ENCODE assay signal across 17 mouse cellular contexts in the genomic region with DNA sequence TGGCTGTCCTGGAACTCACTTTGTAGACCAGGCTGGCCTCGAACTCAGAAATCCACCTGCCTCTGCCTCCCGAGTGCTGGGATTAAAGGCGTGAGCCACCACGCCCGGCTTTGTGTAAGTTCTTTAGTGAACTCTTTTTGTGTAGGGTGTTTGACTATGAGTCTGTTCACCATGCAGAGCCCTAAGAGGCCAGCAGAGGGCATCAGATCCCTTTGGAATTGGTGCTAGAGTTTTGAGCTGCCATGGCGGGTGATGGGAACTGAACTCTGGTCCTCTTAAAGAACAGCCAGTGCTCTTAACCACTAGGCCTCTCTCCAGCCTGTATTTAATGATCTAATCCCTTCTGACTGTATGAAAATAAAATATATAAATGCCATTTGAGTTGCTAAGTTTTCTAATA. TPM values are rescaled to one million over a fixed set of nuclear protein-coding genes. Genes with fewer than 3 reads are reported as not detected.
DNase-seq lines count a peak whose midpoint lies in the region; ATAC-seq and TF ChIP-seq lines count a peak whose summit lies in the region.
"Had no signal": no experiment of that assay in that cellular context is flagged by ENCODE, and none has a peak within 500 bp of the region (broad histone marks: within the 10 kb centered on the region; RNA-seq: fewer than 3 reads in every experiment).

No protein-coding gene starts in this region.

- TF ChIP-seq POLR2A in bone marrow, adult 2 months (IDR thresholded peaks at IDR 0.05; ENCODE audit: borderline replicate concordance, control insufficient read depth, low read depth, low read length): no peak

- H3K9ac ChIP-seq in heart, postnatal 0 days (replicated peaks; ENCODE audit: low read depth, low read length): no peak overlapping the region
- no peak overlapping the region for H3K9ac ChIP-seq in forebrain, embryonic 14.5 days (ENCODE audit: low read length)
- no peak overlapping the region for H3K9ac ChIP-seq in forebrain, postnatal 0 days
- H3K9ac ChIP-seq: limb, embryonic 13.5 days had no signal

- H3K9me3 ChIP-seq in heart, postnatal 0 days (replicated peaks; ENCODE audit: control insufficient read depth, low read length): 0 out of 2 replicates have a peak, but pooled peaks cover 2% of the 10 kb centered on the region
- H3K9me3 ChIP-seq in forebrain, embryonic 14.5 days (replicated peaks; ENCODE audit: control insufficient read depth, low read length): no peaks in the 10 kb centered on the region
- H3K9me3 ChIP-seq in forebrain, postnatal 0 days (ENCODE audit: low read length): no peaks in the 10 kb centered on the region
- H3K9me3 ChIP-seq: limb, embryonic 13.5 days had no signal

- H3K4me3 ChIP-seq in heart, postnatal 0 days (ENCODE audit: low read depth, low read length): no peak overlapping the region
- H3K4me3 ChIP-seq in bone marrow, adult 2 months (replicated peaks; ENCODE audit: control insufficient read depth, low read depth, low read length): no peak overlapping the region
- no peak overlapping the region for H3K4me3 ChIP-seq in forebrain, embryonic 14.5 days (ENCODE audit: low read depth, low read length)
- no peak overlapping the region for H3K4me3 ChIP-seq in forebrain, postnatal 0 days (ENCODE audit: low read depth, low read length)
- H3K4me3 ChIP-seq: limb, embryonic 13.5 days had no signal

- H3K27me3 ChIP-seq in heart, postnatal 0 days (ENCODE audit: control insufficient read depth, insufficient read depth, low read length): no peaks in the 10 kb centered on the region
- H3K27me3 ChIP-seq in forebrain, embryonic 14.5 days (replicated peaks; ENCODE audit: control insufficient read depth, insufficient read depth, low read length): no peaks in the 10 kb centered on the region
- H3K27me3 ChIP-seq in forebrain, postnatal 0 days (ENCODE audit: insufficient read depth, low read length): no peaks in the 10 kb centered on the region
- H3K27me3 ChIP-seq: limb, embryonic 13.5 days; Patski had no signal

- peaks cover 88% of the 10 kb centered on the region for H3K36me3 ChIP-seq in heart, postnatal 0 days (replicated peaks; ENCODE audit: control insufficient read depth, insufficient read depth, low read length)
- H3K36me3 ChIP-seq in forebrain, embryonic 14.5 days (ENCODE audit: control insufficient read depth, insufficient read depth, low read length): peaks cover 57% of the 10 kb centered on the region
- peaks cover 67% of the 10 kb centered on the region for H3K36me3 ChIP-seq in forebrain, postnatal 0 days (ENCODE audit: insufficient read depth)

- no peaks in the 10 kb centered on the region for H3K4me1 ChIP-seq in heart, postnatal 0 days (ENCODE audit: control insufficient read depth, insufficient read depth)
- peaks cover under 1% of the 10 kb centered on the region; the same call in 1 of the 2 replicates for H3K4me1 ChIP-seq in bone marrow, adult 2 months (ENCODE audit: control insufficient read depth, insufficient read depth, low read length)
- H3K4me1 ChIP-seq in forebrain, embryonic 14.5 days (ENCODE audit: control insufficient read depth, insufficient read depth, low read length): no peaks in the 10 kb centered on the region
- H3K4me1 ChIP-seq in forebrain, postnatal 0 days (ENCODE audit: insufficient read depth): no peaks in the 10 kb centered on the region
- H3K4me1 ChIP-seq: limb, embryonic 13.5 days had no signal

- intact Hi-C loops in heart, postnatal 10 days (cut with DNase I): no loop called here

- ATAC-seq in heart, postnatal 0 days (ENCODE audit: insufficient read depth, low read depth): no peak
- ATAC-seq in forebrain, embryonic 14.5 days: no peak
- no peak for ATAC-seq in forebrain, postnatal 0 days
- ATAC-seq: forebrain, embryonic 16.5 days; inflammation-experienced regulatory T-cells, adult 6 months; Patski had no signal

- TF ChIP-seq EP300 in heart, postnatal 0 days (IDR thresholded peaks at IDR 0.05; ENCODE audit: low read depth): no peak

- WGBS in heart, postnatal 0 days: 100% methylated on average over 6 of the region's 6 CpGs
- WGBS in bone marrow, adult 2 months: 89% methylated on average over 6 of the region's 6 CpGs
- 97% methylated on average over 6 of the region's 6 CpGs for WGBS in forebrain, embryonic 14.5 days
- 98% methylated on average over 6 of the region's 6 CpGs for WGBS in forebrain, postnatal 0 days

- H3K27ac ChIP-seq in heart, postnatal 0 days (ENCODE audit: low read depth): no peak overlapping the region
- H3K27ac ChIP-seq in bone marrow, adult 2 months (ENCODE audit: control insufficient read depth, insufficient read depth, low read depth, low read length, poor library complexity): no peak overlapping the region
- H3K27ac ChIP-seq in forebrain, embryonic 14.5 days (ENCODE audit: low read depth, low read length): no peak overlapping the region
- no peak overlapping the region for H3K27ac ChIP-seq in forebrain, postnatal 0 days (ENCODE audit: low read depth, low read length)
- H3K27ac ChIP-seq: limb, embryonic 13.5 days had no signal

- H3K4me2 ChIP-seq in heart, postnatal 0 days (ENCODE audit: low read depth, low read length): no peak overlapping the region
- H3K4me2 ChIP-seq in forebrain, embryonic 14.5 days (ENCODE audit: low read length): no peak overlapping the region
- H3K4me2 ChIP-seq in forebrain, postnatal 0 days (ENCODE audit: low read depth): no peak overlapping the region
- H3K4me2 ChIP-seq: heart, embryonic 11.5 days; limb, embryonic 13.5 days; midbrain, embryonic 11.5 days had no signal

- peak; percentile 30; the same call in 1 of the 2 replicates for TF ChIP-seq CTCF in heart, postnatal 0 days (IDR thresholded peaks at IDR 0.05; ENCODE audit: low read depth)
- peak; percentile 24; the same call in 1 of the 2 replicates for TF ChIP-seq CTCF in bone marrow, adult 2 months (IDR thresholded peaks at IDR 0.05; ENCODE audit: control insufficient read depth, insufficient read depth, low read length)
- TF ChIP-seq CTCF in forebrain, postnatal 0 days (IDR thresholded peaks at IDR 0.05; ENCODE audit: low read depth): no peak; the same call in 1 of the 2 replicates

- no peak for DNase-seq in heart, postnatal 0 days (ENCODE audit: low spot score)
- DNase-seq in heart, postnatal 10 days: no peak
- peak; percentile 11 for DNase-seq in thymus, postnatal 0 days (ENCODE audit: low spot score)
- DNase-seq in thymus, adult 18-20 months: no peak
- peak; percentile 56 for DNase-seq in thymus, postnatal 4 days
- no peak for DNase-seq in forebrain, embryonic 14.5 days (ENCODE audit: low spot score)
- DNase-seq in forebrain, postnatal 0 days: no peak

RNA-seq across cellular contexts. Expression of a gene that starts 12.5 kb away (rescaled TPM):
- 67.5 and 102 TPM in 2 replicates for total RNA-seq in heart, postnatal 0 days (2014; rRNA removed; ENCODE audit: low replicate concordance)
- polyA plus RNA-seq in heart, postnatal 0 days (2015; fragmentation: Nextera tagmentation; extraction: Ambion mirVana): 57.2 and 60.4 TPM in 2 replicates
- 10 to 100 TPM; 88.6 to 90.3 TPM for total RNA-seq in heart, postnatal 10 days (2021)
- 53.8 and 60.6 TPM in 2 replicates for polyA plus RNA-seq in thymus, postnatal 0 days (2015; fragmentation: Nextera tagmentation; extraction: Ambion mirVana)
- 66.8 and 99.1 TPM in 2 replicates for polyA plus RNA-seq in bone marrow, adult 2 months (2011; ENCODE audit: insufficient read depth, insufficient read length, low replicate concordance, missing spikeins)
- polyA plus RNA-seq in forebrain, embryonic 14.5 days (2014; fragmentation: Nextera tagmentation; extraction: Ambion mirVana): 50.3 and 53.0 TPM in 2 replicates
- 90.3 and 91.5 TPM in 2 replicates for total RNA-seq in forebrain, postnatal 0 days (2014; rRNA removed)
- 62.3 and 72.6 TPM in 2 replicates for polyA plus RNA-seq in forebrain, postnatal 0 days (2015; fragmentation: Nextera tagmentation; extraction: Ambion mirVana)

RNA-seq across cellular contexts. Expression of a gene that starts 12.6 kb away (rescaled TPM):
- 10.4 and 11.4 TPM in 2 replicates for total RNA-seq in heart, postnatal 0 days (2014; rRNA removed; ENCODE audit: low replicate concordance)
- 13.5 and 13.8 TPM in 2 replicates for polyA plus RNA-seq in heart, postnatal 0 days (2015; fragmentation: Nextera tagmentation; extraction: Ambion mirVana)
- total RNA-seq in heart, postnatal 10 days (2021): 10 to 100 TPM; 21.5 to 23.0 TPM
- 14.7 and 14.9 TPM in 2 replicates for polyA plus RNA-seq in thymus, postnatal 0 days (2015; fragmentation: Nextera tagmentation; extraction: Ambion mirVana)
- polyA plus RNA-seq in bone marrow, adult 2 months (2011; ENCODE audit: insufficient read depth, insufficient read length, low replicate concordance, missing spikeins): 4.4 and 6.5 TPM in 2 replicates
- 30.6 and 33.8 TPM in 2 replicates for polyA plus RNA-seq in forebrain, embryonic 14.5 days (2014; fragmentation: Nextera tagmentation; extraction: Ambion mirVana)
- 39.2 and 39.7 TPM in 2 replicates for total RNA-seq in forebrain, postnatal 0 days (2014; rRNA removed)
- 33.9 and 36.3 TPM in 2 replicates for polyA plus RNA-seq in forebrain, postnatal 0 days (2015; fragmentation: Nextera tagmentation; extraction: Ambion mirVana)

RNA-seq across cellular contexts. Expression of a gene that starts 44.7 kb away (rescaled TPM):
- total RNA-seq in heart, postnatal 0 days (2014; rRNA removed; ENCODE audit: low replicate concordance): not detected in 2 replicates
- not detected in 2 replicates for polyA plus RNA-seq in heart, postnatal 0 days (2015; fragmentation: Nextera tagmentation; extraction: Ambion mirVana)
- not detected for total RNA-seq in heart, postnatal 10 days (2021)
- 0.13 and 0.25 TPM in 2 replicates for polyA plus RNA-seq in thymus, postnatal 0 days (2015; fragmentation: Nextera tagmentation; extraction: Ambion mirVana)
- polyA plus RNA-seq in bone marrow, adult 2 months (2011; ENCODE audit: insufficient read depth, insufficient read length, low replicate concordance, missing spikeins): not detected in 2 replicates
- not detected in 2 replicates for polyA plus RNA-seq in forebrain, embryonic 14.5 days (2014; fragmentation: Nextera tagmentation; extraction: Ambion mirVana)
- not detected in 2 replicates for total RNA-seq in forebrain, postnatal 0 days (2014; rRNA removed)
- polyA plus RNA-seq in forebrain, postnatal 0 days (2015; fragmentation: Nextera tagmentation; extraction: Ambion mirVana): not detected in 2 replicates
- total RNA-seq: layer of hippocampus, adult 18-20 months; neutrophil, adult 5-6 weeks had no signal
- polyA plus RNA-seq: cortical plate, adult 2 months; forebrain, embryonic 16.5 days; heart, embryonic 11.5 days; inflammation-experienced regulatory T-cells, adult 6 months; limb, embryonic 13.5 days had no signal

Comparison
In these comparisons a context has a peak if more than half of its experiments do, and no peak if none do; other contexts are left out.
1. DNase-seq: peak in thymus, postnatal 0 days (single experiment) and thymus, postnatal 4 days (single experiment); none in heart, postnatal 0 days (single experiment), heart, postnatal 10 days (0 of 2), thymus, adult 18-20 months (0 of 2), forebrain, embryonic 14.5 days (single experiment) and forebrain, postnatal 0 days (single experiment).